26 mouse cellular contexts compared by ENCODE assay signal in the genomic region with DNA sequence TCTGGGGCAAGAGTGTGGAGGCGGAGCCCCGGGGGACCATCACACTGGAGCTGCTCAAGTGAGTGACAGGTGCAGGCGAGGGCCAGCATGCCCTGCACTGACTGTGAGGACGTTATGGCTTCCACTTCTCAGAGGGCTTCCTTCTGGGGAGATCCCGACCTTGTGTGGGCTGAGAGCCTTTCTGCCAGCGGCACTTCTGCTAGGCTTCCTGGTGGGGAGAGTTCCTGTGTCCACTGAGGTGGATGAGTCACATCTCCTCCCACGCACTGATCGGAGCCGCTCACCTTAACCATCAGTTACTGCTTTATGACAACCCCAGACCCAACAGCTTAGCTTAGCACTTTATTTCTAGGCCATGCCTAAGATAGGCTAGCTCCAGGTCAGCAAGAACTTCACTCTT. TPM values are rescaled to one million over a fixed set of nuclear protein-coding genes. Genes with fewer than 3 reads are reported as not detected.
DNase-seq lines count a peak whose midpoint lies in the region; ATAC-seq lines count a peak whose summit lies in the region.
"Had no signal": no experiment of that assay in that cellular context is flagged by ENCODE, and none has a peak within 500 bp of the region (broad histone marks: within the 10 kb centered on the region; RNA-seq: fewer than 3 reads in every experiment).

No protein-coding gene starts in this region.

- peak; percentile 25 for DNase-seq in adrenal gland, adult 2 months
- DNase-seq in adrenal gland, postnatal 10 days = no peak
- DNase-seq in cerebellum, adult 18-20 months = peak; percentile 55 to 61
- no peak for DNase-seq in cerebellum, postnatal 10 days
- peak; percentile 54 for DNase-seq in cerebellum, adult 9-10 months
- DNase-seq in cerebellum, postnatal 36 days = peak; percentile 44 to 45
- no peak for DNase-seq in spleen, adult 18-20 months
- DNase-seq: adrenal gland, postnatal 14 days; forebrain, postnatal 0 days; gastrocnemius, adult 2 months; gastrocnemius, postnatal 14 days; heart, adult 11 months; kidney, adult 2 months had no signal

- H3K4me2 ChIP-seq in midbrain, embryonic 15.5 days = no peak overlapping the region
- H3K4me2 ChIP-seq: embryonic facial prominence, embryonic 12.5 days; embryonic facial prominence, embryonic 15.5 days; heart, embryonic 11.5 days; hindbrain, embryonic 12.5 days; hindbrain, embryonic 15.5 days had no signal

- no peaks in the 10 kb centered on the region for H3K9me3 ChIP-seq in midbrain, embryonic 15.5 days
- H3K9me3 ChIP-seq: embryonic facial prominence, embryonic 12.5 days; embryonic facial prominence, embryonic 15.5 days; hindbrain, embryonic 12.5 days; hindbrain, embryonic 15.5 days had no signal

- H3K9ac ChIP-seq in midbrain, embryonic 15.5 days = no peak overlapping the region
- H3K9ac ChIP-seq: embryonic facial prominence, embryonic 12.5 days; embryonic facial prominence, embryonic 15.5 days; forebrain, postnatal 0 days; hindbrain, embryonic 12.5 days; hindbrain, embryonic 15.5 days had no signal

- no peaks in the 10 kb centered on the region for H3K27me3 ChIP-seq in midbrain, embryonic 15.5 days (replicated peaks)
- H3K27me3 ChIP-seq: embryonic facial prominence, embryonic 12.5 days; embryonic facial prominence, embryonic 15.5 days; hindbrain, embryonic 12.5 days; hindbrain, embryonic 15.5 days had no signal

- ATAC-seq in midbrain, embryonic 15.5 days (replicated peaks) = no peak
- ATAC-seq: activated CD4-positive, CD25-positive, alpha-beta regulatory T cell, adult 4 months; forebrain, embryonic 14.5 days; forebrain, postnatal 0 days; intestine, postnatal 0 days had no signal

- no peak overlapping the region for H3K4me3 ChIP-seq in midbrain, embryonic 15.5 days
- H3K4me3 ChIP-seq: embryonic facial prominence, embryonic 12.5 days; embryonic facial prominence, embryonic 15.5 days; gastrocnemius, adult 2 months; hindbrain, embryonic 12.5 days; hindbrain, embryonic 15.5 days had no signal

- WGBS in midbrain, embryonic 15.5 days = 89% methylated on average over 9 of the region's 9 CpGs

- no peaks in the 10 kb centered on the region for H3K4me1 ChIP-seq in midbrain, embryonic 15.5 days
- H3K4me1 ChIP-seq: embryonic facial prominence, embryonic 12.5 days; embryonic facial prominence, embryonic 15.5 days; hindbrain, embryonic 12.5 days; hindbrain, embryonic 15.5 days had no signal

- no peak overlapping the region for H3K27ac ChIP-seq in midbrain, embryonic 15.5 days
- H3K27ac ChIP-seq: embryonic facial prominence, embryonic 12.5 days; embryonic facial prominence, embryonic 15.5 days; gastrocnemius, adult 2 months; hindbrain, embryonic 12.5 days; hindbrain, embryonic 15.5 days had no signal

- peaks cover 52% of the 10 kb centered on the region for H3K36me3 ChIP-seq in midbrain, embryonic 15.5 days (replicated peaks)

RNA-seq across cellular contexts. Expression of gene Adrm1, which starts 22.7 kb away (rescaled TPM):
- 100 to 1,000 TPM; 152 to 183 TPM for total RNA-seq in adrenal gland, adult 2 months (2021)
- 280 and 296 TPM in 2 replicates for polyA plus RNA-seq in adrenal gland, adult 2 months (2012; rRNA removed)
- total RNA-seq in adrenal gland, postnatal 10 days (2021) = 100 to 1,000 TPM; 102 to 111 TPM
- polyA plus RNA-seq in midbrain, embryonic 15.5 days (2015; fragmentation: Nextera tagmentation; extraction: Ambion mirVana) = 205 and 213 TPM in 2 replicates

RNA-seq across cellular contexts. Expression of gene Osbpl2, which starts 29.4 kb away (rescaled TPM):
- 10 to 100 TPM; 41.8 to 42.3 TPM for total RNA-seq in adrenal gland, adult 2 months (2021)
- 15.8 and 21.7 TPM in 2 replicates for polyA plus RNA-seq in adrenal gland, adult 2 months (2012; rRNA removed)
- total RNA-seq in adrenal gland, postnatal 10 days (2021) = 10 to 100 TPM; 30.2 to 34.0 TPM
- polyA plus RNA-seq in midbrain, embryonic 15.5 days (2015; fragmentation: Nextera tagmentation; extraction: Ambion mirVana) = 80.3 and 81.2 TPM in 2 replicates

RNA-seq across cellular contexts. Expression of gene Hrh3, which starts 44.3 kb away (rescaled TPM):
- not detected for total RNA-seq in adrenal gland, adult 2 months (2021)
- polyA plus RNA-seq in adrenal gland, adult 2 months (2012; rRNA removed) = 0.16 and 0.86 TPM in 2 replicates
- total RNA-seq in adrenal gland, postnatal 10 days (2021) = under 1 TPM; 0.09 to 0.76 TPM
- polyA plus RNA-seq in midbrain, embryonic 15.5 days (2015; fragmentation: Nextera tagmentation; extraction: Ambion mirVana) = 3.2 and 3.7 TPM in 2 replicates
- total RNA-seq: adrenal gland, postnatal 14 days; gastrocnemius, adult 2 months; heart, postnatal 25 days; hematopoietic stem cell, adult 5-6 weeks had no signal
- polyA plus RNA-seq: activated CD4-positive, CD25-positive, alpha-beta regulatory T cell, adult 4 months; heart, embryonic 11.5 days; heart, embryonic 14.5 days; heart, postnatal 0 days; intestine, postnatal 0 days had no signal

Comparison
In these comparisons a context has a peak if more than half of its experiments do, and no peak if none do; other contexts are left out.
1. DNase-seq: peak in adrenal gland, adult 2 months (single experiment), cerebellum, adult 18-20 months (2 of 2), cerebellum, adult 9-10 months (single experiment) and cerebellum, postnatal 36 days (2 of 2); none in adrenal gland, postnatal 10 days (single experiment), cerebellum, postnatal 10 days (0 of 2) and spleen, adult 18-20 months (0 of 2).